Mouse (Mus musculus): Measurements from ENCODE around the gene Agap1.

The Agap1 gene

GRCm38 (mm10) chr1:89580999-89581765 is 126.6 kb downstream of the Agap1 start:
- DNase-seq, result peak; percentile 78 to 81

GRCm38 (mm10) chr1:89581766-89582125 is 127.1 kb downstream of the Agap1 start:
- peak in 1 of 2 experiments; percentile 54 for DNase-seq

- peak in 1 of 2 experiments; percentile 48 for DNase-seq
Observed at GRCm38 (mm10) chr1:89583369-89583768, 128.8 kb downstream of the Agap1 start.

GRCm38 (mm10) chr1:89586991-89587683 is 132.5 kb downstream of the Agap1 start:
- no peak for DNase-seq

- DNase-seq, result no peak
Observed at GRCm38 (mm10) chr1:89588154-89588553, 133.5 kb downstream of the Agap1 start.

- DNase-seq, result no peak
Observed at GRCm38 (mm10) chr1:89590994-89591393, 136.4 kb downstream of the Agap1 start.

GRCm38 (mm10) chr1:89593219-89593618 is 138.6 kb downstream of the Agap1 start:
- no peak for DNase-seq

GRCm38 (mm10) chr1:89594999-89595398 is 140.4 kb downstream of the Agap1 start:
- no peak for DNase-seq

- no peak for DNase-seq
Observed at GRCm38 (mm10) chr1:89595421-89595820, 140.8 kb downstream of the Agap1 start.

GRCm38 (mm10) chr1:89596223-89596622 is 141.6 kb downstream of the Agap1 start:
- no peak for DNase-seq

GRCm38 (mm10) chr1:89598906-89599305 is 144.3 kb downstream of the Agap1 start:
- DNase-seq, result no peak

- no peak for DNase-seq
Observed at GRCm38 (mm10) chr1:89599983-89600741, 145.6 kb downstream of the Agap1 start.

- no peak for DNase-seq
Observed at GRCm38 (mm10) chr1:89601349-89601748, 146.7 kb downstream of the Agap1 start.

- DNase-seq, result no peak
Observed at GRCm38 (mm10) chr1:89602879-89603278, 148.3 kb downstream of the Agap1 start.

GRCm38 (mm10) chr1:89606612-89607011 is 152.0 kb downstream of the Agap1 start:
- DNase-seq, result peak; percentile 85 to 92

GRCm38 (mm10) chr1:89608766-89609165 is 154.2 kb downstream of the Agap1 start:
- DNase-seq, result peak; percentile 70 to 74

GRCm38 (mm10) chr1:89609964-89610363 is 155.4 kb downstream of the Agap1 start:
- DNase-seq, result no peak

- DNase-seq, result peak; percentile 59 to 61
Observed at GRCm38 (mm10) chr1:89611521-89611920, 156.9 kb downstream of the Agap1 start.

- DNase-seq, result no peak
Observed at GRCm38 (mm10) chr1:89613234-89613870, 158.7 kb downstream of the Agap1 start.

- DNase-seq, result no peak
Observed at GRCm38 (mm10) chr1:89616556-89616955, 161.9 kb downstream of the Agap1 start.

- DNase-seq, result no peak
Observed at GRCm38 (mm10) chr1:89617336-89617735, 162.7 kb downstream of the Agap1 start.

GRCm38 (mm10) chr1:89619963-89620362 is 165.4 kb downstream of the Agap1 start:
- no peak for DNase-seq

All from cerebellum, postnatal 25 days (tissue).